Mouse (Mus musculus) forebrain, embryonic 13.5 days (tissue): Measurements from ENCODE around the gene Calr4. TPM values are rescaled to one million over a fixed set of nuclear protein-coding genes. Genes with fewer than 3 reads are reported as not detected.

ENCODE experiments used
- ATAC-seq: fragments of 200-750 bp; cut with Nextera tagmentation; 2 replicates; pipeline ENCODE4 v1.8.0; 2017
- H3K27ac ChIP-seq: fragments of 300-500 bp; sonication (generic); 2 replicates; pipeline ENCODE4 v1.5.1; 2015; ENCODE audit warnings: inconsistent platforms, mild to moderate bottlenecking, moderate library complexity
- H3K27me3 ChIP-seq: fragments of 300-500 bp; sonication (generic); 2 replicates; pipeline ENCODE4 v1.6.1; 2015; ENCODE audit warnings: mild to moderate bottlenecking, inconsistent platforms
- H3K36me3 ChIP-seq: fragments of 300-500 bp; sonication (generic); 2 replicates; pipeline ENCODE4 v1.6.1; 2015; ENCODE audit warnings: mild to moderate bottlenecking, inconsistent platforms; ENCODE audit not compliant: poor library complexity, severe bottlenecking
- H3K4me1 ChIP-seq: fragments of 300-500 bp; sonication (generic); 2 replicates; pipeline ENCODE4 v1.6.1; 2015; ENCODE audit warnings: inconsistent platforms
- H3K4me2 ChIP-seq: fragments of 300-500 bp; sonication (generic); 2 replicates; pipeline ENCODE4 v1.6.1; 2015; ENCODE audit warnings: inconsistent platforms, mild to moderate bottlenecking, moderate library complexity
- H3K4me3 ChIP-seq: fragments of 300-500 bp; sonication (generic); 2 replicates; pipeline ENCODE4 v1.5.1; 2015; ENCODE audit warnings: mild to moderate bottlenecking, inconsistent platforms
- H3K9ac ChIP-seq: fragments of 300-500 bp; sonication (generic); 2 replicates; pipeline ENCODE4 v1.6.1; 2015; ENCODE audit warnings: mild to moderate bottlenecking, inconsistent platforms
- H3K9me3 ChIP-seq: fragments of 300-500 bp; sonication (generic); replicated peaks from 2 replicates; pipeline ENCODE4 v1.6.1; 2016; ENCODE audit warnings: inconsistent platforms
- WGBS: fragments of 180-500 bp; shearing (Covaris S2); methylation state at CpG from one replicate; pipeline ENCODE4 v1.1.7; 2015; 5-methylcytosine and 5-hydroxymethylcytosine counted together
- polyA plus RNA-seq: library from polyadenylated mRNA; unstranded; fragments of >200 nt; fragmentation: Nextera tagmentation; extraction: Ambion mirVana; gene quantifications from 2 replicates; pipeline ENCODE4 v1.2.1, GENCODE M21; 2015

Calr4 gene
- polyA plus RNA-seq, 1 experiment from 2014 or later = 0.23 TPM

GRCm38 (mm10) chr4:109294629-109295028 is 60.3 kb downstream of the Calr4 start:
- H3K9ac ChIP-seq = no peak overlapping the region
- no peak for ATAC-seq
- no peaks in the 10 kb centered on the region for H3K36me3 ChIP-seq
- no peaks in the 10 kb centered on the region for H3K9me3 ChIP-seq
- H3K4me1 ChIP-seq = no peaks in the 10 kb centered on the region
- no peaks in the 10 kb centered on the region for H3K27me3 ChIP-seq
- H3K27ac ChIP-seq = no peak overlapping the region
- H3K4me3 ChIP-seq = no peak overlapping the region
- H3K4me2 ChIP-seq = no peak overlapping the region

- H3K4me3 ChIP-seq = no peak overlapping the region
- no peaks in the 10 kb centered on the region for H3K27me3 ChIP-seq
- no peaks in the 10 kb centered on the region for H3K36me3 ChIP-seq
- no peak for ATAC-seq
- H3K27ac ChIP-seq = no peak overlapping the region
- no peak overlapping the region for H3K9ac ChIP-seq
- WGBS = 76% methylated on average over 2 of the region's 2 CpGs
- no peaks in the 10 kb centered on the region for H3K9me3 ChIP-seq
- H3K4me1 ChIP-seq = no peaks in the 10 kb centered on the region
- no peak overlapping the region for H3K4me2 ChIP-seq
These were observed 62.2 kb downstream of the Calr4 start for GRCm38 (mm10) chr4:109296510-109296909.

DNA sequence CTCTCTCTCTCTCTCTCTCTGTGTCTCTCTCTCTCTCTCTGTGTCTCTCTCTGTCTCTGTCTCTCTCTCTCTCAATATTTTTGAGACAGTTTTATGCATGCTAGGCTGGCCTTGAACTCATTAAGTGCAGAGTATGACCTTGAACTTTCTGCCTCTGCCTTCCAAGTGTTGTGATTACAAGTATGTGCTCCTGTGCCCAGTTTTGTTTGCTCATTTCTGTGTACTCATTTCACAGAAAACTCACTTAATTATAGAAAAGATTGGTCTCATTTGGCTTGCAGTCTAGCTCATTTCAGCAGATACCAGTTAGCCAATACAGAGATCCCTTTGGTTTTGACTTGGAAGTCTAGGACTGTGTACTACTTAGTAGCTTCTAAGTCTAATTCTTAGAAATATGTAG is 64.9 kb downstream of the Calr4 start:
- ATAC-seq = no peak
- Histone ChIP-seq H3K4me1 (no peaks in the 10 kb centered on the region), H3K9me3 (no peaks in the 10 kb centered on the region), H3K9ac (no peak overlapping the region), H3K4me2 (no peak overlapping the region), H3K27me3 (no peaks in the 10 kb centered on the region), H3K36me3 (no peaks in the 10 kb centered on the region), H3K4me3 (no peak overlapping the region), H3K27ac (no peak overlapping the region)

Other genes with a start within 250 kb of the Calr4 start
- 82.1 and 83.3 TPM in 2 replicates for gene Nrd1, start 233.8 kb upstream of the Calr4 start, polyA plus RNA-seq
- gene Osbpl9, start 32.2 kb upstream of the Calr4 start, polyA plus RNA-seq = 70.3 and 73.2 TPM in 2 replicates
- 38.3 and 44.8 TPM in 2 replicates for gene Eps15, start 45.8 kb downstream of the Calr4 start, polyA plus RNA-seq
- gene Ttc39a, start 172.1 kb downstream of the Calr4 start, polyA plus RNA-seq = 0.86 and 1.0 TPM in 2 replicates